Mouse (Mus musculus) kidney, embryonic 16.5 days (tissue): ENCODE measurements around the gene Csnk2a2. TPM values are rescaled to one million over a fixed set of nuclear protein-coding genes. Genes with fewer than 3 reads are reported as not detected.

ENCODE experiments used
- ATAC-seq: fragments of 200-750 bp; cut with Nextera tagmentation; 2 replicates; pipeline ENCODE4 v1.8.0; 2017; ENCODE audit warnings: moderate TSS enrichment; ENCODE audit not compliant: low FRiP score, low TSS enrichment
- H3K27ac ChIP-seq: fragments of 300-500 bp; sonication (generic); 2 replicates; pipeline ENCODE4 v1.5.1; 2014; ENCODE audit warnings: low read length
- H3K27me3 ChIP-seq: fragments of 300-500 bp; sonication (generic); 2 replicates; pipeline ENCODE4 v1.6.1; 2014; ENCODE audit warnings: low read length, control low read depth, mixed read lengths; ENCODE audit not compliant: insufficient read depth
- H3K36me3 ChIP-seq: fragments of 300-500 bp; sonication (generic); 2 replicates; pipeline ENCODE4 v1.6.1; 2014; ENCODE audit warnings: low read length, control low read depth, mixed read lengths; ENCODE audit not compliant: insufficient read depth
- H3K4me1 ChIP-seq: fragments of 300-500 bp; sonication (generic); 2 replicates; pipeline ENCODE4 v1.6.1; 2014; ENCODE audit warnings: low read length, control low read depth, mixed read lengths; ENCODE audit not compliant: insufficient read depth
- H3K4me2 ChIP-seq: fragments of 300-500 bp; sonication (generic); replicated peaks from 2 replicates; pipeline ENCODE4 v1.6.1; 2014; ENCODE audit warnings: low read depth, low read length
- H3K4me3 ChIP-seq: fragments of 300-500 bp; sonication (generic); 2 replicates; pipeline ENCODE4 v1.5.1; 2014; ENCODE audit warnings: mild to moderate bottlenecking, low read length
- H3K9ac ChIP-seq: fragments of 300-500 bp; sonication (generic); replicated peaks from 2 replicates; pipeline ENCODE4 v1.6.1; 2014; ENCODE audit warnings: low read length
- H3K9me3 ChIP-seq: fragments of 300-500 bp; sonication (generic); 2 replicates; pipeline ENCODE4 v1.6.1; 2016; ENCODE audit warnings: low read length, control low read depth
- WGBS: fragments of 180-500 bp; shearing (Covaris S2); extraction: QIAGEN DNeasy Blood & Tissue Kit; methylation state at CpG from one replicate; pipeline ENCODE4 v1.1.7; 2014; 5-methylcytosine and 5-hydroxymethylcytosine counted together
- polyA plus RNA-seq: library from polyadenylated mRNA; unstranded; fragments of >200 nt; fragmentation: Nextera tagmentation; extraction: Ambion mirVana; gene quantifications from 2 replicates; pipeline ENCODE4 v1.2.1, GENCODE M21; 2015

Csnk2a2 gene
- polyA plus RNA-seq, 1 experiment from 2014 or later = 8.0 TPM

GRCm38 (mm10) chr8:95488698-95489332, 1.0 kb downstream of the Csnk2a2 start:
- WGBS = under 1% methylated on average over 29 of the region's 42 CpGs
- peak; percentile 94 for ATAC-seq
- Histone ChIP-seq H3K4me2 (peak overlapping the region; percentile 62), H3K4me3 (peak overlapping the region; percentile 96), H3K9me3 (no peaks in the 10 kb centered on the region), H3K27ac (peak overlapping the region; percentile 56; the same call in 1 of the 2 replicates), H3K36me3 (peaks cover 20% of the 10 kb centered on the region), H3K4me1 (peaks cover 13% of the 10 kb centered on the region), H3K9ac (peak overlapping the region; percentile 94), H3K27me3 (no peaks in the 10 kb centered on the region)

GRCm38 (mm10) chr8:95487800-95488697, 1.8 kb downstream of the Csnk2a2 start:
- Histone ChIP-seq H3K36me3 (peaks cover 26% of the 10 kb centered on the region), H3K9ac (peak overlapping the region; percentile 94), H3K4me1 (peaks cover 13% of the 10 kb centered on the region), H3K4me2 (peak overlapping the region; percentile 73), H3K4me3 (peak overlapping the region; percentile 96), H3K27me3 (no peaks in the 10 kb centered on the region), H3K27ac (peak overlapping the region; percentile 56; the same call in 1 of the 2 replicates), H3K9me3 (no peaks in the 10 kb centered on the region)
- ATAC-seq = peak; percentile 57
- WGBS = under 1% methylated on average over 73 of the region's 95 CpGs

GRCm38 (mm10) chr8:95470008-95470407, 19.8 kb downstream of the Csnk2a2 start:
- peaks cover 40% of the 10 kb centered on the region for H3K36me3 ChIP-seq
- no peak overlapping the region for H3K9ac ChIP-seq
- no peaks in the 10 kb centered on the region for H3K4me1 ChIP-seq
- no peak overlapping the region for H3K27ac ChIP-seq
- no peak for ATAC-seq
- H3K27me3 ChIP-seq = no peaks in the 10 kb centered on the region
- 95% methylated on average over 4 of the region's 4 CpGs for WGBS
- no peak overlapping the region for H3K4me2 ChIP-seq
- no peaks in the 10 kb centered on the region for H3K9me3 ChIP-seq
- H3K4me3 ChIP-seq = no peak overlapping the region

GRCm38 (mm10) chr8:95468995-95469394, 20.8 kb downstream of the Csnk2a2 start:
- H3K36me3 ChIP-seq = peaks cover 47% of the 10 kb centered on the region
- no peak overlapping the region for H3K4me2 ChIP-seq
- no peak overlapping the region for H3K9ac ChIP-seq
- H3K9me3 ChIP-seq = no peaks in the 10 kb centered on the region
- no peak for ATAC-seq
- no peak overlapping the region for H3K4me3 ChIP-seq
- H3K27ac ChIP-seq = no peak overlapping the region
- no peaks in the 10 kb centered on the region for H3K4me1 ChIP-seq
- H3K27me3 ChIP-seq = no peaks in the 10 kb centered on the region
- WGBS = 96% methylated on average over 3 of the region's 3 CpGs

- no peak overlapping the region for H3K9ac ChIP-seq
- no peak overlapping the region for H3K4me2 ChIP-seq
- WGBS = 87% methylated on average over 2 of the region's 2 CpGs
- no peaks in the 10 kb centered on the region for H3K4me1 ChIP-seq
- H3K36me3 ChIP-seq = peaks cover 33% of the 10 kb centered on the region
- H3K9me3 ChIP-seq = no peaks in the 10 kb centered on the region
- H3K4me3 ChIP-seq = no peak overlapping the region
- ATAC-seq = no peak
- no peak overlapping the region for H3K27ac ChIP-seq
- no peaks in the 10 kb centered on the region for H3K27me3 ChIP-seq
Observed at GRCm38 (mm10) chr8:95466543-95466942, 23.3 kb downstream of the Csnk2a2 start.

GRCm38 (mm10) chr8:95452518-95452917, 37.3 kb downstream of the Csnk2a2 start:
- H3K4me2 ChIP-seq = no peak overlapping the region
- H3K9me3 ChIP-seq = no peaks in the 10 kb centered on the region
- ATAC-seq = no peak
- no peaks in the 10 kb centered on the region for H3K27me3 ChIP-seq
- no peaks in the 10 kb centered on the region for H3K4me1 ChIP-seq
- H3K9ac ChIP-seq = no peak overlapping the region
- peaks cover 75% of the 10 kb centered on the region for H3K36me3 ChIP-seq
- 69% methylated on average over 8 of the region's 8 CpGs for whole genome bisulfite sequencing
- no peak overlapping the region for H3K4me3 ChIP-seq
- H3K27ac ChIP-seq = no peak overlapping the region

- no peak for ATAC-seq
- Histone ChIP-seq H3K27ac (no peak overlapping the region), H3K4me2 (no peak overlapping the region), H3K9me3 (no peaks in the 10 kb centered on the region), H3K9ac (no peak overlapping the region), H3K36me3 (peaks cover 55% of the 10 kb centered on the region), H3K27me3 (no peaks in the 10 kb centered on the region), H3K4me1 (no peaks in the 10 kb centered on the region), H3K4me3 (no peak overlapping the region)
- 95% methylated on average over 5 of the region's 5 CpGs for WGBS
Observed at GRCm38 (mm10) chr8:95450271-95450670, 39.6 kb downstream of the Csnk2a2 start.

- ATAC-seq = no peak; the same call in 1 of the 2 replicates
- WGBS = 89% methylated on average over 7 of the region's 7 CpGs
- H3K27me3 ChIP-seq = no peaks in the 10 kb centered on the region
- H3K27ac ChIP-seq = no peak overlapping the region
- H3K4me1 ChIP-seq = no peaks in the 10 kb centered on the region
- no peak overlapping the region for H3K4me2 ChIP-seq
- H3K9ac ChIP-seq = no peak overlapping the region
- no peaks in the 10 kb centered on the region for H3K9me3 ChIP-seq
- no peak overlapping the region for H3K4me3 ChIP-seq
- peaks cover 40% of the 10 kb centered on the region for H3K36me3 ChIP-seq
Observed at GRCm38 (mm10) chr8:95447661-95448060, 42.2 kb downstream of the Csnk2a2 start.

GRCm38 (mm10) chr8:95445042-95445441, 44.8 kb downstream of the Csnk2a2 start:
- ATAC-seq = no peak
- Histone ChIP-seq H3K4me1 (no peaks in the 10 kb centered on the region), H3K27me3 (no peaks in the 10 kb centered on the region), H3K27ac (no peak overlapping the region), H3K4me2 (no peak overlapping the region), H3K4me3 (no peak overlapping the region), H3K9ac (no peak overlapping the region), H3K36me3 (peaks cover 20% of the 10 kb centered on the region), H3K9me3 (no peaks in the 10 kb centered on the region)
- WGBS = 84% methylated on average over 4 of the region's 4 CpGs
